Mouse (Mus musculus) naive thymus-derived CD4-positive, alpha-beta T cell, adult 2 months (primary cell): ENCODE results near the gene Dido1.

Experiments used
- DNase-seq: peaks from one replicate; pipeline ENCODE4 v3.0.0-alpha.2; 2011; ENCODE audit warnings: low read depth

Gene Dido1

DNA sequence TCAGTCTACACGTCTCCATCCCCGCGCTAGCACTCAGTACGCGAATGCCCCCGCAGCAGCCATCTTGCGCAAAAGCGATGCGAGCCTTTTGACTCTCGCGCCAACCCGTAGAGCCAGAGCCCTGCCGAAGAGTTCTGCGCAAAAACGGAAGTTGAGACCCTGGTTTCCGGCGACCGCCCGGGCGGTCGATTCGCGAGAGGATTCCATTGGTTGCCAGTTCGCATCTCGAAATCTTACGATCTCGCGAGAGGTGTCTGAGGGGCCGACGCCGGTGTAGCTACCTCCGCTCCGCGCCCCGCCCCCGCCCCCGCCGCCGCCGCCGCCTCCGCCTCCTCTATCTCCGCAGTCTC is at the start of gene Dido1, which contains the start of gene Gid8:
Dido1 (minus strand) TSS at position 77 of the 350 bp plus-strand sequence.
Gid8 (plus strand) TSS at position 195 of the 350 bp plus-strand sequence.
- DNase-seq = peak; percentile 98

- no peak for DNase-seq
Measured at GRCm38 (mm10) chr2:180758513-180759263, 48.9 kb upstream of the Dido1 start.

- DNase-seq = no peak
Measured at GRCm38 (mm10) chr2:180756786-180757185, 47.0 kb upstream of the Dido1 start.

- no peak for DNase-seq
Measured at GRCm38 (mm10) chr2:180755896-180756295, 46.1 kb upstream of the Dido1 start.

GRCm38 (mm10) chr2:180754976-180755688 is 45.3 kb upstream of the Dido1 start:
- DNase-seq = no peak

DNA sequence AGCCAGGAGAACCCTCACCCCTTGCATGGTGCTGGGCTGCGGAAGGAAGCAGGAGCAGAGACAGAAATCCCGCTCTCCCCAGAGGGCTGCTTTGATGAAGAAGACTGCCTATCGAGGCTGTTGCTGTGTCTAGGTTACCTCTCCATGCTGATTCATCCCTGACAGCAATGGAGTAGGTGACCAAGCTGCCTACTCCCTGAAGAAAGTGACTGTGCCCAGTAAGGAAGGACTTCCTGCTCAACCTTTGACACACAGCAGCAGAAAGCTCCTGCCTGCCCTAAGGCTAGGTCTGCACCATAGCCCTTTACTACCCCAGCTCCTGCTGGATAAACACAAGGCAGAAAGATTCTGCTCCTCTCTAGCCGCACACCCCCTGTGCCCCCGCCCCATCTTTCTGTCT is 39.1 kb upstream of the Dido1 start:
- no peak for DNase-seq

GRCm38 (mm10) chr2:180746569-180747192 is 36.9 kb upstream of the Dido1 start:
- no peak for DNase-seq

DNA sequence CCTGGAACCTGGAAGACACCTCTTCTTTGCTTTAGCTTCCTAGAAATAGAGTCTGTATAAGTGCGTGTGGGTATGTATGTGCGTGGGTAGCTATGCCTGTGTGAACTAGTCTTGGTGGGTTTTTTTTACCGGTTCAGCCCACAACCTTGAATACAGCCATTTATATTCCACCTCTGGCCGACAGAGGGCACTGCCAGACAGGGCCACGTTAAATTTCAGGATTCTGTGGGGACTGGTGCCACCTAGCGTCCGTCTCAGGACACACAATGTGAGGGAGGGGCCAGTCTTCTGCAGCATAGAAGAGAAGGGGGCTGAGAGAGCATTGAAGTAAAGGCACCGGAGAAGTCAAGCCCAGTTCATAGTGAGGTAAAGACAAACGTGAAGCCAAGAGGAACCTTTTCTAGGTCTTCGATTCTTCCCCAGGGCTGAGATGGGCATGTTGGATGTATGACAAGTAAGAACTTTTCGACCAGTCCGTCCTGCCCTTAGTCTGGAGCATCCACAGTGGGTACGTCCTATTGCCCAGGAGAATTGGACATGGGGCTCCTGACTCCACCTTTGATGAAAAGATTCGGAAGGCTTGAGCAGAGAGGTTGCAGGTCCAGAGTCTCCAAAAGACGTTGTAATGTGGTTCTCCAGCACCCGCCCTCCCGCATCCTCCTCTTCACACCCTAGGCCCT is 35.6 kb upstream of the Dido1 start:
- peak; percentile 96 for DNase-seq

- no peak for DNase-seq
Measured at GRCm38 (mm10) chr2:180743321-180743720, 33.5 kb upstream of the Dido1 start.

GRCm38 (mm10) chr2:180742820-180743219 is 33.0 kb upstream of the Dido1 start:
- DNase-seq = no peak

- DNase-seq = no peak
Measured at GRCm38 (mm10) chr2:180741421-180741820, 31.6 kb upstream of the Dido1 start.

DNA sequence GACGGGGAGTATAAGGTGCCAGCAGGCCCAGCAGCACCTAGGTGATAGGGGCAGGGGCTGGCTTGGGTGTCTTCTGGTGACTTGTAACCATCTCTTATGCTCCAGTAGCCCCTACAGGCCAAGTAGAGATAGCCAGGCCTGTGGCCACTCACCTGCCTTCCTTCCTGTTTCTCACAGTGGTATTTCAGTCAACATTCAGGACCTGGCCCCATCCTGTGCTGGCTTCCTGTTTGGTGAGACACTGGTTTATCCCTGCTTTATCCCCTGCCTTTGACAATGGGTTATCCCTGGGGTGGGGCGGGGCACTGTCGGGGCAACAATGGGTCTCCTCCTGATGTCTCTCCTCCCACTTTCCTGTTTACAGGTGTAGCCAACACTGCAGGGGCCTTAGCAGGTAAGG is 30.6 kb upstream of the Dido1 start:
- peak; percentile 33 for DNase-seq

DNA sequence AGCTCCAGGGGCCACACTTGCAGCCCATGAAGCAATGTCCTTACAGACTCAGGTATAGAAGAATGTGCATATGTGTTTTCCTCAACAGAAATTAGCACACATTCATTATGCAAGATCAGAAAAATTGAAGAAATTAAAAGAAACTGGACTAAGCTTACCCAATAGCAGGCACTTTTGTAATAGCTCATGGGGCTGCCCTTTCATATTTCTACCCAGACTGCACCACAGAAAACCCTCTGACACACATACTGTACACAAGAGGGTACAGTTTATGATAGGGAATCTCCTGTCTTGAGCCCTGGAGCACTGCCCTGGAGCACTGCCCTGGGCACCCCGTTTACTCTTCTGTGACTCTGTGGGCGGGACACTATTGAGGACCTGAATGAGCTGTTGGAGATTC is 28.2 kb upstream of the Dido1 start:
- no peak for DNase-seq

GRCm38 (mm10) chr2:180735232-180735631 is 25.4 kb upstream of the Dido1 start:
- DNase-seq = no peak

DNA sequence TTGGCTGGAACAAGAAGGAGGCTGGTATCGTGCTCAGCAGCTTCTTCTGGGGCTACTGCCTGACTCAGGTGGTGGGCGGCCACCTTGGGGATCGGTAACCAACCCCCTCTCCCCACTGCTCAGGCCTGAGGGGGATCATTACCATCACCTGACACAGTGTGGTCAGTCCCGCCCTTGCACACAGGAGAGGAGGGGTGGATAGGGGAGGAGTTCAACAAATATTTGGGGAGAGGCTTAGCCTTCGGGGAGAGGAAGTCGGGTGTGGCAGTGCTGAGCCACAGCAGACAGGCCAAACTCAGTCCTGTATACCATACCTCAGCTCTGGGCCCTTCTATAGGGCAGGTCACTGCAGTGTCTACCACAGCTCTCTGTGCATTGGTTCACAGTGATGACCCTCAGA is 22.2 kb upstream of the Dido1 start:
- peak; percentile 43 for DNase-seq

GRCm38 (mm10) chr2:180731036-180731435 is 21.2 kb upstream of the Dido1 start:
- peak; percentile 85 for DNase-seq

- DNase-seq = no peak
Measured at GRCm38 (mm10) chr2:180727613-180728021, 17.8 kb upstream of the Dido1 start.

GRCm38 (mm10) chr2:180726658-180727442 is 17.1 kb upstream of the Dido1 start:
- DNase-seq = peak; percentile 80

- no peak for DNase-seq
Measured at GRCm38 (mm10) chr2:180725856-180726629, 16.2 kb upstream of the Dido1 start.

DNA sequence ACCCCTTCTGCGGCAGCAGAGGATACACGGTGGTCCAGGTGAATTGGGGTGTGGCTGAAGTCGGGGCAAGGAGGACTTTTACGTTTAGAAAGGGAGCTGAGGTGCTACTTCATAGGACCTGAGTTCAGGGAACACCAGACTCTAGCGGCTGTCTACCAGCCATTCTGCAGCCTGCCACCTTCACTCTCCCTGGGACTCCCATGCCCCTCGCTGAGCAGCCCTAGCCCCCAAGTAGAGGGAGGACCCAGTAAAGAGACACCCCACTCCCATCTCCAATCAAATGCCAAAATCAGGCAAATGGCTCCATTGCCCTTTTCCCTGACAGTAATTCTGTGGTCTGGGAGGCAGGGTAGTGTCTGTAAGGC is 15.6 kb upstream of the Dido1 start:
- no peak for DNase-seq
